In the genomic region with DNA sequence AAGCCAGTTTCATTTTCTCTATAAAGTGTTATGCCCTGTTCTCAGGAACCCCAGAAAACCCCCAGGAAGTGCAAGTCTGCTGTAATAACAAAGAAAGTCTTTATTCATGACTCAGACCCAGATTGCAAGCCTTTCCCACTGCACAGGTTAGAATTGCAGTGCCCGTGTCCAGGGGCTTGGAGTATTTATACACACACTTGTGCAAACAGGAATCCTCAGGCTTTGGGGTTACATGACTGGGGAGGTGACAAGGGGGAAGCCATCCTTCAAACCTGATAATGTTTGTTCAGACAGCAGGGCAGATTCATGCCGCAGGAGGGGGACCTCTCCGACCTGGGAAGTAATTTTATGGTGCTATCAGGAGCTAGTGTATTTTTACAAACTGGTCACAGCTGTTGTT, we compare ENCODE assay signal across 23 mouse cellular contexts.
A peak's percentile ranks its signal among the peaks of the same experiment; 100 is the strongest.
DNase-seq lines count a peak whose midpoint lies in the region; ATAC-seq lines count a peak whose summit lies in the region.
"Had no signal": no experiment of that assay in that cellular context is flagged by ENCODE, and none has a peak within 500 bp of the region (broad histone marks: within the 10 kb centered on the region; RNA-seq: fewer than 3 reads in every experiment).

No protein-coding gene starts in this region.

- no peaks in the 10 kb centered on the region for H3K27me3 ChIP-seq in kidney, embryonic 16.5 days (ENCODE audit: insufficient read depth, low read length)
- no peaks in the 10 kb centered on the region for H3K27me3 ChIP-seq in hindbrain, embryonic 10.5 days (ENCODE audit: insufficient read depth, poor library complexity, severe bottlenecking)
- H3K27me3 ChIP-seq: embryonic facial prominence, embryonic 13.5 days; forebrain, embryonic 12.5 days; heart, embryonic 15.5 days; intestine, embryonic 15.5 days; liver, embryonic 13.5 days; megakaryocyte, embryonic 14.5 days; midbrain, embryonic 15.5 days had no signal

- 35% methylated on average over 3 of the region's 3 CpGs for WGBS in kidney, embryonic 16.5 days
- WGBS in hindbrain, embryonic 10.5 days = 68% methylated on average over 3 of the region's 3 CpGs

- H3K4me3 ChIP-seq in kidney, embryonic 16.5 days (ENCODE audit: low read length) = no peak overlapping the region
- H3K4me3 ChIP-seq in hindbrain, embryonic 10.5 days = no peak overlapping the region
- H3K4me3 ChIP-seq: embryonic facial prominence, embryonic 13.5 days; erythroblast, embryonic 14.5 days; forebrain, embryonic 12.5 days; heart, embryonic 15.5 days; intestine, embryonic 15.5 days; liver, embryonic 13.5 days; megakaryocyte, embryonic 14.5 days; midbrain, embryonic 15.5 days had no signal

- no peak overlapping the region for H3K4me2 ChIP-seq in kidney, embryonic 16.5 days (replicated peaks; ENCODE audit: low read depth, low read length)
- H3K4me2 ChIP-seq: embryonic facial prominence, embryonic 13.5 days; forebrain, embryonic 12.5 days; heart, embryonic 15.5 days; hindbrain, embryonic 14.5 days; intestine, embryonic 15.5 days; liver, embryonic 13.5 days; midbrain, embryonic 15.5 days had no signal

- no peaks in the 10 kb centered on the region for H3K9me3 ChIP-seq in kidney, embryonic 16.5 days (ENCODE audit: low read length)
- H3K9me3 ChIP-seq in hindbrain, embryonic 10.5 days = no peaks in the 10 kb centered on the region
- H3K9me3 ChIP-seq: embryonic facial prominence, embryonic 13.5 days; forebrain, embryonic 12.5 days; heart, embryonic 15.5 days; intestine, embryonic 15.5 days; liver, embryonic 13.5 days; megakaryocyte, embryonic 14.5 days; midbrain, embryonic 15.5 days had no signal

- H3K4me1 ChIP-seq in kidney, embryonic 16.5 days (ENCODE audit: insufficient read depth, low read length) = no peaks in the 10 kb centered on the region
- no peaks in the 10 kb centered on the region for H3K4me1 ChIP-seq in hindbrain, embryonic 10.5 days (replicated peaks)
- H3K4me1 ChIP-seq: embryonic facial prominence, embryonic 13.5 days; forebrain, embryonic 12.5 days; heart, embryonic 15.5 days; intestine, embryonic 15.5 days; liver, embryonic 13.5 days; megakaryocyte, embryonic 14.5 days; midbrain, embryonic 15.5 days had no signal

- H3K9ac ChIP-seq in kidney, embryonic 16.5 days (replicated peaks; ENCODE audit: low read length) = no peak overlapping the region
- H3K9ac ChIP-seq: embryonic facial prominence, embryonic 13.5 days; forebrain, embryonic 12.5 days; heart, embryonic 15.5 days; hindbrain, embryonic 14.5 days; intestine, embryonic 15.5 days; liver, embryonic 13.5 days; midbrain, embryonic 15.5 days had no signal

- H3K36me3 ChIP-seq in kidney, embryonic 16.5 days (ENCODE audit: insufficient read depth, low read length) = no peaks in the 10 kb centered on the region
- H3K36me3 ChIP-seq in hindbrain, embryonic 10.5 days = no peaks in the 10 kb centered on the region
- H3K36me3 ChIP-seq: embryonic facial prominence, embryonic 13.5 days; forebrain, embryonic 12.5 days; heart, embryonic 15.5 days; intestine, embryonic 15.5 days; liver, embryonic 13.5 days; midbrain, embryonic 15.5 days had no signal

- H3K27ac ChIP-seq in kidney, embryonic 16.5 days (ENCODE audit: low read length) = no peak overlapping the region
- H3K27ac ChIP-seq in hindbrain, embryonic 10.5 days = no peak overlapping the region
- H3K27ac ChIP-seq: embryonic facial prominence, embryonic 13.5 days; forebrain, embryonic 12.5 days; heart, embryonic 15.5 days; hindbrain, embryonic 14.5 days; intestine, embryonic 15.5 days; liver, embryonic 13.5 days; midbrain, embryonic 15.5 days; stomach, postnatal 0 days had no signal

- ATAC-seq in kidney, embryonic 16.5 days (ENCODE audit: low FRiP score, low TSS enrichment) = peak; percentile 54; the same call in 1 of the 2 replicates
- peak; percentile 52 for ATAC-seq in activated CD4-positive, CD25-positive, alpha-beta regulatory T cell, adult 4 months
- ATAC-seq: intestine, embryonic 15.5 days; midbrain, embryonic 15.5 days had no signal

- no peak for DNase-seq in kidney, postnatal 25 days
- peak; percentile 1 for DNase-seq in A20 (ENCODE audit: low read depth, low spot score)
- DNase-seq in mesoderm, embryonic 11.5 days (ENCODE audit: low read depth, low spot score) = peak; percentile 49
- DNase-seq in hindbrain, embryonic 10.5 days (ENCODE audit: low spot score) = no peak
- no peak for DNase-seq in cerebellum, adult 18-20 months
- DNase-seq in layer of hippocampus, postnatal 36 days = no peak
- DNase-seq: adrenal gland, postnatal 10 days; cerebellum, adult 9-10 months; heart, postnatal 36 days; liver, embryonic 13.5 days; lung, adult 2 months; lung, postnatal 36 days had no signal

Comparison
In these comparisons a context has a peak if more than half of its experiments do, and no peak if none do; other contexts are left out.
1. DNase-seq: peak in A20 (single experiment) and mesoderm, embryonic 11.5 days (single experiment); none in kidney, postnatal 25 days (0 of 2), hindbrain, embryonic 10.5 days (single experiment), cerebellum, adult 18-20 months (0 of 2) and layer of hippocampus, postnatal 36 days (0 of 2).